In the genomic region with DNA sequence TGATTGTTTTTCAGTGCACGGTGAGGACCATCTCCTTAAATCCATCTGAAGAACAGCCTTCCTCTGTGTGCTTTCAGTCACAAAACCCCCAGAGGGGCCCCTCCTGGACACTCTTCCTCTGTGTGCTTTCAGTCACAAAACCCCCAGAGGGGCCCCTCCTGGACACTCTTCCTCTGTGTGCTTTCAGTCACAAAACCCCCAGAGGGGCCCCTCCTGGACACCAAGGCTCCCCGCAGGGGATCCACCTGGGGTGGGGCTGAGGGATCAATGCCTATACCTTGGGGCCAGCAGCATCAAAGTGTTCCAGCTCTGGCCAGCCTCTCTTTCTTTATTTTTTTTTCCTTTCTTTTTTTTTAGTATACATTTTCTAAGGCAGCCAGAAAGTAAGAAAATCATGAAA, we compare ENCODE assay signal across 8 mouse cellular contexts.
DNase-seq lines count a peak whose midpoint lies in the region; ATAC-seq and TF ChIP-seq lines count a peak whose summit lies in the region.
"Not testable (repeated sequence)": the region's sequence is repeated elsewhere in the genome, so short reads cannot be mapped to it uniquely, and the experiment has no call there.

No protein-coding gene starts in this region.

- not testable (repeated sequence) for H3K4me3 ChIP-seq in forebrain, embryonic 14.5 days (ENCODE audit: low read depth, low read length); heart, embryonic 15.5 days; hindbrain, postnatal 0 days (ENCODE audit: low read length); kidney, postnatal 0 days (replicated peaks; ENCODE audit: low read depth, low read length); liver, embryonic 16.5 days (ENCODE audit: low read depth, low read length); midbrain, embryonic 13.5 days (replicated peaks); neural tube, embryonic 15.5 days (replicated peaks)

- H3K9me3 ChIP-seq in forebrain, embryonic 14.5 days (replicated peaks; ENCODE audit: control insufficient read depth, low read length); heart, embryonic 15.5 days (replicated peaks); hindbrain, postnatal 0 days (ENCODE audit: low read length); kidney, postnatal 0 days (replicated peaks; ENCODE audit: low read length); liver, embryonic 16.5 days (replicated peaks; ENCODE audit: control insufficient read depth, low read length); midbrain, embryonic 13.5 days; neural tube, embryonic 15.5 days (replicated peaks): not testable (repeated sequence)

- H3K36me3 ChIP-seq in forebrain, embryonic 14.5 days (ENCODE audit: control insufficient read depth, insufficient read depth, low read length); heart, embryonic 15.5 days; hindbrain, postnatal 0 days (ENCODE audit: insufficient read depth, low read length); kidney, postnatal 0 days (ENCODE audit: insufficient read depth, low read length); liver, embryonic 16.5 days (ENCODE audit: control insufficient read depth, insufficient read depth); midbrain, embryonic 13.5 days; neural tube, embryonic 15.5 days: not testable (repeated sequence)

- 4% methylated on average over 2 of the region's 2 CpGs for WGBS in forebrain, embryonic 14.5 days
- WGBS in heart, embryonic 15.5 days = 5% methylated on average over 2 of the region's 2 CpGs
- 12% methylated on average over 2 of the region's 2 CpGs for WGBS in hindbrain, postnatal 0 days
- 4% methylated on average over 2 of the region's 2 CpGs for WGBS in kidney, postnatal 0 days
- WGBS in liver, embryonic 16.5 days (ENCODE audit: insufficient replicate concordance) = 1% methylated on average over 2 of the region's 2 CpGs
- 0% methylated on average over 2 of the region's 2 CpGs for WGBS in midbrain, embryonic 13.5 days
- 2% methylated on average over 2 of the region's 2 CpGs for WGBS in neural tube, embryonic 15.5 days

- not testable (repeated sequence) for H3K27ac ChIP-seq in forebrain, embryonic 14.5 days (ENCODE audit: low read depth, low read length); heart, embryonic 15.5 days; hindbrain, postnatal 0 days; kidney, postnatal 0 days; liver, embryonic 16.5 days (ENCODE audit: low read length); midbrain, embryonic 13.5 days; neural tube, embryonic 15.5 days (replicated peaks)

- not testable (repeated sequence) for H3K4me2 ChIP-seq in forebrain, embryonic 14.5 days (ENCODE audit: low read length); heart, embryonic 15.5 days; hindbrain, postnatal 0 days (ENCODE audit: low read depth, low read length); kidney, postnatal 0 days (ENCODE audit: low read length); liver, embryonic 16.5 days (ENCODE audit: low read depth, low read length); midbrain, embryonic 13.5 days (replicated peaks); neural tube, embryonic 15.5 days

- H3K4me1 ChIP-seq in forebrain, embryonic 14.5 days (ENCODE audit: control insufficient read depth, insufficient read depth, low read length); hindbrain, postnatal 0 days (ENCODE audit: insufficient read depth, low read length); kidney, postnatal 0 days (replicated peaks; ENCODE audit: insufficient read depth, low read length); liver, embryonic 16.5 days (ENCODE audit: control insufficient read depth, low read depth, low read length): not testable (repeated sequence)
- peaks cover 15% of the 10 kb centered on the region for H3K4me1 ChIP-seq in heart, embryonic 15.5 days (replicated peaks)
- peaks cover 25% of the 10 kb centered on the region for H3K4me1 ChIP-seq in midbrain, embryonic 13.5 days (replicated peaks)
- H3K4me1 ChIP-seq in neural tube, embryonic 15.5 days = peaks cover 12% of the 10 kb centered on the region

- peak; percentile 54 for ATAC-seq in forebrain, embryonic 14.5 days
- peak; percentile 65; the same call in 1 of the 2 replicates for ATAC-seq in heart, embryonic 15.5 days (replicated peaks; ENCODE audit: insufficient number of reproducible peaks, insufficient read depth, low FRiP score, low read depth)
- peak; percentile 61; the same call in 1 of the 2 replicates for ATAC-seq in hindbrain, postnatal 0 days
- ATAC-seq in kidney, postnatal 0 days (replicated peaks; ENCODE audit: low FRiP score, low read depth) = 0 out of 2 replicates have a peak, but pooled peaks have one; percentile 36
- peak; percentile 62; the same call in 1 of the 2 replicates for ATAC-seq in liver, embryonic 16.5 days (ENCODE audit: low read depth)
- peak; percentile 64 for ATAC-seq in midbrain, embryonic 13.5 days
- peak; percentile 48 for ATAC-seq in neural tube, embryonic 15.5 days (ENCODE audit: low FRiP score)

- TF ChIP-seq POLR2A in brain, embryonic 14.5 days (IDR thresholded peaks at IDR 0.05; ENCODE audit: borderline replicate concordance, extremely low read depth, insufficient read depth, insufficient read length, poor library complexity, severe bottlenecking) = not testable (repeated sequence)

- peak; percentile 35 for DNase-seq in brain, embryonic 14.5 days (ENCODE audit: low read depth)
- not testable (repeated sequence) for DNase-seq in forebrain, embryonic 14.5 days (ENCODE audit: low spot score); hindbrain, postnatal 0 days (ENCODE audit: low spot score); kidney, postnatal 0 days (ENCODE audit: low spot score)

- H3K9ac ChIP-seq in forebrain, embryonic 14.5 days (ENCODE audit: low read length); heart, embryonic 15.5 days; hindbrain, postnatal 0 days (replicated peaks; ENCODE audit: low read length); kidney, postnatal 0 days (ENCODE audit: low read depth, low read length); liver, embryonic 16.5 days (ENCODE audit: low read depth, low read length); midbrain, embryonic 13.5 days (replicated peaks); neural tube, embryonic 15.5 days (replicated peaks): not testable (repeated sequence)

- H3K27me3 ChIP-seq in forebrain, embryonic 14.5 days (replicated peaks; ENCODE audit: control insufficient read depth, insufficient read depth, low read length); heart, embryonic 15.5 days; hindbrain, postnatal 0 days (ENCODE audit: insufficient read depth, low read length); kidney, postnatal 0 days (ENCODE audit: insufficient read depth, low read length); liver, embryonic 16.5 days (ENCODE audit: control insufficient read depth, insufficient read depth, low read depth, low read length); midbrain, embryonic 13.5 days; neural tube, embryonic 15.5 days (replicated peaks): not testable (repeated sequence)

- not testable (repeated sequence) for TF ChIP-seq CTCF in brain, embryonic 14.5 days (IDR thresholded peaks at IDR 0.05; ENCODE audit: borderline replicate concordance, extremely low read depth, insufficient read depth, insufficient read length); hindbrain, postnatal 0 days (IDR thresholded peaks at IDR 0.05; ENCODE audit: low read depth); kidney, postnatal 0 days (IDR thresholded peaks at IDR 0.05; ENCODE audit: low read depth)
